Mouse (Mus musculus) adipose tissue, adult 10 weeks (tissue): ENCODE results near the gene 1110032A03Rik. TPM values are rescaled to one million over a fixed set of nuclear protein-coding genes. Genes with fewer than 3 reads are reported as not detected.

Source experiments
- polyA plus RNA-seq: library from polyadenylated mRNA; stranded (reverse); fragments of 350-450 nt; fragmentation: Illumina TruSeq; extraction: RNeasy Lipid Tissue Mini Kit (QIAGEN cat#74804); gene quantifications from one replicate; pipeline ENCODE4 v1.2.3, GENCODE M21; 2014; ENCODE audit warnings: low read depth, low replicate concordance

Gene 1110032A03Rik
- polyA plus RNA-seq: 114 TPM

GRCm38 (mm10) chr9:50774991-50775612 is at the start of gene 1110032A03Rik, which contains the start of gene Alg9:
Gene 1110032A03Rik (minus strand): TSS chr9:50775520.
Gene Alg9 (plus strand): TSS chr9:50775019.

GRCm38 (mm10) chr9:50768107-50769002 is 7.0 kb downstream of the 1110032A03Rik start, which contains the start of gene Fdxacb1:
Gene Fdxacb1 (plus strand): TSS chr9:50768236.

GRCm38 (mm10) chr9:50752054-50752602 is 23.2 kb downstream of the 1110032A03Rik start, which contains the start of gene Hspb2:
Gene Hspb2 (minus strand): TSS chr9:50752354.

GRCm38 (mm10) chr9:50751323-50751722 is 24.0 kb downstream of the 1110032A03Rik start, which contains the start of gene Cryab:
Gene Cryab (plus strand): TSS chr9:50751325.

GRCm38 (mm10) chr9:50746214-50746677 is 29.1 kb downstream of the 1110032A03Rik start, which contains the start of gene 2310030G06Rik:
Gene 2310030G06Rik (minus strand): TSS chr9:50746536.

GRCm38 (mm10) chr9:50738914-50739870 is 36.1 kb downstream of the 1110032A03Rik start, which contains the start of gene Dixdc1:
Gene Dixdc1 (minus strand): TSS chr9:50739517.

Other genes starting within 250 kb of the 1110032A03Rik start
- gene Pts, start 246.8 kb downstream of the 1110032A03Rik start, polyA plus RNA-seq: 103 TPM
- 8.4 TPM for gene Il18, start 220.7 kb downstream of the 1110032A03Rik start, polyA plus RNA-seq
- 1.3 TPM for gene Bco2, start 220.3 kb downstream of the 1110032A03Rik start, polyA plus RNA-seq
- not detected for gene Tex12, start 214.2 kb downstream of the 1110032A03Rik start, polyA plus RNA-seq
- gene Sdhd, start 171.7 kb downstream of the 1110032A03Rik start, polyA plus RNA-seq: 177 TPM
- 241 TPM for gene Timm8b, start 171.6 kb downstream of the 1110032A03Rik start, polyA plus RNA-seq
- gene Pih1d2, start 158.2 kb downstream of the 1110032A03Rik start, polyA plus RNA-seq: 6.5 TPM
- gene Nkapd1, start 158.1 kb downstream of the 1110032A03Rik start, polyA plus RNA-seq: 16.4 TPM
- 58.6 TPM for gene Dlat, start 115.7 kb downstream of the 1110032A03Rik start, polyA plus RNA-seq
- gene Dixdc1, start 36.0 kb downstream of the 1110032A03Rik start, polyA plus RNA-seq: 3.1 TPM
- gene 2310030G06Rik, start 29.0 kb downstream of the 1110032A03Rik start, polyA plus RNA-seq: 22.5 TPM
- 80.6 TPM for gene Cryab, start 24.2 kb downstream of the 1110032A03Rik start, polyA plus RNA-seq
- 7.4 TPM for gene Hspb2, start 23.2 kb downstream of the 1110032A03Rik start, polyA plus RNA-seq
- 6.6 TPM for gene Fdxacb1, start 7.3 kb downstream of the 1110032A03Rik start, polyA plus RNA-seq
- 29.2 TPM for gene Alg9, start 501 bp downstream of the 1110032A03Rik start, polyA plus RNA-seq
- 71.4 TPM for gene Ppp2r1b, start 69.8 kb upstream of the 1110032A03Rik start, polyA plus RNA-seq
- gene Sik2, start 233.6 kb upstream of the 1110032A03Rik start, polyA plus RNA-seq: 91.3 TPM